Mouse (Mus musculus) E14TG2a.4 (cell line): ENCODE data around the gene H2-Ob.

Experiments used
- CTCF ChIP-seq: conservative IDR thresholded peaks from 2 replicates; pipeline ENCODE4 v1.5.1; 2014; ENCODE audit warnings: low read length
- NANOG ChIP-seq: IDR thresholded peaks from 2 replicates; pipeline ENCODE4 v1.6.1; 2014; ENCODE audit warnings: borderline replicate concordance, low read length, mixed read lengths

DNA sequence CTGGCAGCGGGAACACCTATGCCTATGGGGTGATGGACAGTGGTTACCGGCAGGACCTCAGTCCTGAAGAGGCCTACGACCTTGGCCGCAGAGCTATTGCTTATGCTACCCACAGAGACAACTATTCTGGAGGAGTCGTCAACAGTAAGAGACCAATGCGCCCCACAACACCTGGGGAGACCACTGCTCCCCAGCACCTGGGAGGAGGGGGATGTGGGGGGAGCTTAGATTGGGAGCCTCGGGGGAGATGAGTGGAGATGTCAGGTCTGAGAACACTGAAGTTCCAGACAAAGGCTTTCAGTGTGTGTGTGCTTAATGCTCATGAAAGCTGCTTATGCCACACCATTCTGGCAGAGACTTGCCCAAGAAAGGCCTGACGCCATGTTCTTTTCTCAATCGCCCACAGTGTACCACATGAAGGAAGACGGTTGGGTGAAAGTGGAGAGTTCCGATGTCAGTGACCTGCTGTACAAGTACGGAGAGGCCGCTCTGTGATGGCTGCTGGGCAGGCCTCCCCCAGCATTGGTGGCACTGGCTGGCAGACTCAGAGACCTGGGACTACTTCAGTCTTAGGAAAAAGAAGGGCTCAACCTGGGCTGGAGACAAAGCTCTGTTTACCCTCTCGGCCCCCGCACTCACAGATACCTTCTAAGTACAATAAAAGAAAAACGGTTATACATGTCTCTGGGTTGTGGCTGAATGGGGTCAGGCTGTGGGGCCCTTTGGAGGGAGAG, 37.8 kb upstream of the H2-Ob start:
- TF ChIP-seq CTCF (no peak), NANOG (no peak)
